Mouse (Mus musculus) frontal cortex, postnatal 10 days (tissue): ENCODE results near the gene Inip.

ENCODE experiments used
- DNase-seq, 2 experiments: peaks; one replicate each; pipeline ENCODE4 v3.0.0; 2022; ENCODE audit warnings: low spot score in 2 of 2, mixed read lengths in 1 of 2

Gene Inip

GRCm38 (mm10) chr4:59772171-59772879, 29.1 kb downstream of the Inip start:
- no peak for DNase-seq

GRCm38 (mm10) chr4:59767717-59768116, 33.7 kb downstream of the Inip start:
- DNase-seq = no peak

- DNase-seq = no peak
These were observed 35.9 kb downstream of the Inip start for GRCm38 (mm10) chr4:59765385-59766005.

- no peak for DNase-seq
These were observed 36.4 kb downstream of the Inip start for GRCm38 (mm10) chr4:59764950-59765349.

- no peak for DNase-seq
These were observed 40.0 kb downstream of the Inip start for GRCm38 (mm10) chr4:59761365-59761729.

- DNase-seq = peak in 1 of 2 experiments; percentile 36
These were observed 40.6 kb downstream of the Inip start for GRCm38 (mm10) chr4:59760636-59761364.

GRCm38 (mm10) chr4:59760016-59760415, 41.4 kb downstream of the Inip start:
- DNase-seq = no peak

GRCm38 (mm10) chr4:59757452-59758435, 43.6 kb downstream of the Inip start:
- no peak for DNase-seq

GRCm38 (mm10) chr4:59756332-59757082, 44.9 kb downstream of the Inip start:
- DNase-seq = peak; percentile 59 to 65

- no peak for DNase-seq
These were observed 47.8 kb downstream of the Inip start for GRCm38 (mm10) chr4:59753491-59754140.

GRCm38 (mm10) chr4:59739882-59740281, 61.5 kb downstream of the Inip start:
- DNase-seq = no peak

- no peak for DNase-seq
These were observed 62.1 kb downstream of the Inip start for GRCm38 (mm10) chr4:59739321-59739720.

GRCm38 (mm10) chr4:59731544-59731943, 69.8 kb downstream of the Inip start:
- DNase-seq = no peak

GRCm38 (mm10) chr4:59728839-59729238, 72.5 kb downstream of the Inip start:
- no peak for DNase-seq

- DNase-seq = no peak
These were observed 73.5 kb downstream of the Inip start for GRCm38 (mm10) chr4:59727878-59728261.

- no peak for DNase-seq
These were observed 74.1 kb downstream of the Inip start for GRCm38 (mm10) chr4:59727187-59727877.

- DNase-seq = no peak
These were observed 74.9 kb downstream of the Inip start for GRCm38 (mm10) chr4:59726501-59726900.

- no peak for DNase-seq
These were observed 75.8 kb downstream of the Inip start for GRCm38 (mm10) chr4:59725579-59725978.

GRCm38 (mm10) chr4:59721811-59722210, 79.6 kb downstream of the Inip start:
- DNase-seq = no peak
